Mouse (Mus musculus) ES-E14 (cell line): Measurements from ENCODE around the gene Defb23. TPM values are rescaled to one million over a fixed set of nuclear protein-coding genes. Genes with fewer than 3 reads are reported as not detected.

Experiments
- DNase-seq: peaks from one replicate; pipeline ENCODE4 v3.0.0-alpha.2; 2013; ENCODE audit warnings: low read depth, low spot score
- H3K27ac ChIP-seq: 2 replicates; pipeline ENCODE4 v1.5.1; 2012; ENCODE audit warnings: low read depth, mild to moderate bottlenecking, low read length, moderate library complexity, mixed read lengths; ENCODE audit not compliant: poor library complexity, insufficient read depth, severe bottlenecking
- H3K36me3 ChIP-seq: 2 replicates; pipeline ENCODE4 v1.6.1; 2012; ENCODE audit warnings: mild to moderate bottlenecking, low read length, moderate library complexity, mixed read lengths; ENCODE audit not compliant: control insufficient read depth, poor library complexity, insufficient read depth, severe bottlenecking
- H3K4me1 ChIP-seq, 2 experiments: fragments of 150-350 bp in 1 of 2; sonication (generic) in 1 of 2; 2 replicates each; pipeline ENCODE4 v1.6.1; 2012; ENCODE audit warnings: low read length in 2 of 2, mild to moderate bottlenecking in 1 of 2, mixed read lengths in 1 of 2; ENCODE audit not compliant: control insufficient read depth in 2 of 2, insufficient read depth in 2 of 2, poor library complexity in 1 of 2
- H3K4me3 ChIP-seq, 2 experiments: fragments of 150-350 bp in 1 of 2; sonication (generic) in 1 of 2; 2 replicates each; pipeline ENCODE4 v1.5.1; 2012; ENCODE audit warnings: low read length in 2 of 2, low read depth in 1 of 2, mild to moderate bottlenecking in 1 of 2, mixed read lengths in 1 of 2; ENCODE audit not compliant: insufficient read depth in 1 of 2, poor library complexity in 1 of 2, severe bottlenecking in 1 of 2
- H3K9ac ChIP-seq: 2 replicates; pipeline ENCODE4 v1.6.1; 2012; ENCODE audit warnings: low read depth, mild to moderate bottlenecking, low read length, mixed read lengths; ENCODE audit not compliant: poor library complexity, insufficient read depth, severe bottlenecking
- H3K9me3 ChIP-seq: fragments of 150-350 bp; sonication (generic); 2 replicates; pipeline ENCODE4 v1.6.1; 2012; ENCODE audit warnings: low read depth, mild to moderate bottlenecking, low read length; ENCODE audit not compliant: control insufficient read depth, insufficient read depth
- CHD2 ChIP-seq: IDR thresholded peaks from 2 replicates; pipeline ENCODE4 v1.6.1; 2014; ENCODE audit warnings: mild to moderate bottlenecking, low read depth, low read length, inconsistent platforms
- HCFC1 ChIP-seq: IDR thresholded peaks from 2 replicates; pipeline ENCODE4 v1.6.1; 2012; ENCODE audit warnings: low read length, inconsistent platforms, borderline replicate concordance; ENCODE audit not compliant: insufficient read depth
- MAFK ChIP-seq: IDR thresholded peaks from 2 replicates; pipeline ENCODE4 v1.6.1; 2014; ENCODE audit warnings: mild to moderate bottlenecking, low read depth, low read length, inconsistent platforms; ENCODE audit not compliant: insufficient read depth
- ZC3H11A ChIP-seq: IDR thresholded peaks from 2 replicates; pipeline ENCODE4 v1.6.1; 2012; ENCODE audit warnings: low read depth, mild to moderate bottlenecking, inconsistent platforms, low read length, borderline replicate concordance
- ZNF384 ChIP-seq: IDR thresholded peaks from 2 replicates; pipeline ENCODE4 v1.6.1; 2012; ENCODE audit warnings: low read depth, low read length, inconsistent platforms
- in situ Hi-C, 2 experiments: fragments of 600-800 bp; cut with MboI; formaldehyde crosslinking; loops; one replicate each; pipeline ENCODE4 v1.15.1; 2025; ENCODE audit warnings: low sequenced_read_pairs in 2 of 2, inconsistent platforms in 1 of 2; ENCODE audit not compliant: unreplicated experiment in 2 of 2
- total RNA-seq: library from RNA; depleted of rRNA; stranded (reverse); fragments of 300-350 nt; gene quantifications from 2 replicates; pipeline ENCODE4 v1.2.3, GENCODE M21; 2012

Gene Defb23
- total RNA-seq, 1 experiment = not detected

- Histone ChIP-seq H3K4me3 (no peak overlapping the region), H3K9me3 (no peaks in the 10 kb centered on the region), H3K27ac (no peak overlapping the region), H3K4me1 (peaks cover 0 to 4% of the 10 kb centered on the region in 2 experiments; a peak in 1 of 4 replicates), H3K9ac (no peak overlapping the region), H3K36me3 (no peaks in the 10 kb centered on the region)
- TF ChIP-seq ZC3H11A = no peak
- TF ChIP-seq ZNF384 = no peak
- TF ChIP-seq MAFK = no peak
- TF ChIP-seq HCFC1 = no peak
- no peak for TF ChIP-seq CHD2
- no peak for DNase-seq
- in situ Hi-C loops = no loop called here
These were observed 21.1 kb downstream of the Defb23 start for GRCm38 (mm10) chr2:152443281-152443680.

GRCm38 (mm10) chr2:152442322-152442721 is 22.1 kb downstream of the Defb23 start:
- Histone ChIP-seq H3K9ac (no peak overlapping the region), H3K4me1 (peaks cover 0 to 1% of the 10 kb centered on the region in 2 experiments; a peak in 1 of 4 replicates), H3K9me3 (no peaks in the 10 kb centered on the region), H3K27ac (no peak overlapping the region), H3K4me3 (no peak overlapping the region), H3K36me3 (no peaks in the 10 kb centered on the region)
- in situ Hi-C loops = no loop called here
- TF ChIP-seq ZC3H11A (no peak), CHD2 (no peak), ZNF384 (no peak), HCFC1 (no peak), MAFK (no peak)
- no peak for DNase-seq

GRCm38 (mm10) chr2:152439833-152440232 is 24.6 kb downstream of the Defb23 start:
- Histone ChIP-seq H3K4me3 (no peak overlapping the region), H3K4me1 (no peaks in the 10 kb centered on the region), H3K9me3 (no peaks in the 10 kb centered on the region), H3K27ac (no peak overlapping the region), H3K36me3 (no peaks in the 10 kb centered on the region), H3K9ac (no peak overlapping the region)
- TF ChIP-seq MAFK = no peak
- TF ChIP-seq ZC3H11A = no peak
- no peak for TF ChIP-seq HCFC1
- TF ChIP-seq CHD2 = no peak
- TF ChIP-seq ZNF384 = no peak
- in situ Hi-C loops = no loop called here
- no peak for DNase-seq

GRCm38 (mm10) chr2:152438963-152439362 is 25.5 kb downstream of the Defb23 start:
- Histone ChIP-seq H3K36me3 (no peaks in the 10 kb centered on the region), H3K9ac (no peak overlapping the region), H3K27ac (no peak overlapping the region), H3K4me1 (no peaks in the 10 kb centered on the region), H3K4me3 (no peak overlapping the region), H3K9me3 (no peaks in the 10 kb centered on the region)
- in situ Hi-C loops = no loop called here
- DNase-seq = no peak
- TF ChIP-seq ZC3H11A (no peak), MAFK (no peak), CHD2 (no peak), ZNF384 (no peak), HCFC1 (no peak)
